Mouse (Mus musculus) layer of hippocampus, postnatal 10 days (tissue): Measurements from ENCODE around the gene Tas2r124. TPM values are rescaled to one million over a fixed set of nuclear protein-coding genes. Genes with fewer than 3 reads are reported as not detected.

ENCODE experiments used
- DNase-seq, 2 experiments: peaks; one replicate each; pipeline ENCODE4 v3.0.0; 2021; ENCODE audit warnings: low spot score in 2 of 2
- long read RNA-seq: library from polyadenylated mRNA; stranded (forward); transcript quantifications from one replicate; pipeline ENCODE4 v2.0.0, GENCODE M21; 2023
- total RNA-seq, 2 experiments: library from RNA; stranded (reverse); gene quantifications; 2 replicates each; pipeline ENCODE4 v1.2.3; 2021

Gene Tas2r124
- total RNA-seq, result not detected
- long read RNA-seq, result 0 reads

DNA sequence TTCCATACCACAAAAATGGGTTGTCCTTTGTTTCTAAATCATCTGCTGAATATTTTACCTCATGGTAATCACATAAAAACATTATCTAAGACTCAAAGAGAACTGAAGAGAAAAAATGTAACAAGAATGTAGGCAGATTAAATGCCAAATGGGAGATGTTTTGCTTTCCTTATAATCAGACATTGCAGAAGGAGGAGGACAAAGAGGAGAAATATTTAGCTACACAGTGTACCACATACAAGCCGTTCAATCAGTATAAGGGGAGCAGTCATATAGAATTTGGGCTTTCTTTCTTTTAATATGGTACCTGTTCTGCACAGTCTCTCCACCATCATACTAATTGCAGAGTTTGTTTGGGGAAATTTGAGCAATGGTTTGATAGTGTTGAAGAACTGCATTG lies at the start of gene Tas2r124:
TSS of gene Tas2r124 (plus strand) at position 301 of the 400 bp plus-strand sequence.
- no peak for DNase-seq

DNA sequence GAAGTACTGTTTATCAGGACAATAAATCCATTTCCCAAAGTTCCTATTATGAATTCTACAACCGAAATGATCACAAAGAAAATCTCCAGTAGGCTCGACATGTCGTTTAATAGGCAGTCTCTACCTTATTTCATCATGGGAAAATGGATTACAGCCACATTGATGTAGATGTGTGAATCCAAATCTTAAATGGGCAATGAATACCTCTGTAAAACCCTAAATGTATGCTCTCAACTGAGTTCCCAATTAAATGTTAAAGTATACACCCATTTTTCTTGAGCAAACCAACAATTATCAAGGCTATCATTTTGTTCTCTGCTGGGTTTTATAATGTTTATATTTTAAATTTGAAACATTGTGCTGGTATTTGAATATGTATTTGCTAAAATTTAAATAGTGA lies 42.7 kb upstream of the Tas2r124 start, which contains the start of gene Tas2r122:
TSS of gene Tas2r122 (minus strand) at position 101 of the 400 bp plus-strand sequence.
- DNase-seq, result no peak

DNA sequence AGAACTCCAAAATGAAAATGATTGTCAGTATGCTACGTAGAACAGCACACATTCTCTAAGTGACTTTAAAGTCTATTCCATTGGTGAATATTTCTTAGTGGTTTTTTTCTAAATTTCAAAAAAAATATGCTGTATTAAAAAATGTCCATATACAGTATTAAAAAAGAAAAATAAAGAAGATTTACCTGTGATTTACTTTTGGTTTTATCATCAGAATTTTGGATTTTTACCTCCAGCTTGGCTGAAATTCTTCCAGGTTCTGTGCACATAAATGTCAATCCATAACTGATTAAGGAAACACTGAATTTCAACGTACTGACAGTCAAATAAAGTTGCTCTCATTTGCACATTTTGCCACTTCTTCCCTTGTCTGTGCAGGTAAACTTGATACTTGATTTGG lies 16.6 kb upstream of the Tas2r124 start, which contains the start of gene Tas2r115:
TSS of gene Tas2r115 (minus strand) at position 101 of the 400 bp plus-strand sequence.
- DNase-seq, result no peak

DNA sequence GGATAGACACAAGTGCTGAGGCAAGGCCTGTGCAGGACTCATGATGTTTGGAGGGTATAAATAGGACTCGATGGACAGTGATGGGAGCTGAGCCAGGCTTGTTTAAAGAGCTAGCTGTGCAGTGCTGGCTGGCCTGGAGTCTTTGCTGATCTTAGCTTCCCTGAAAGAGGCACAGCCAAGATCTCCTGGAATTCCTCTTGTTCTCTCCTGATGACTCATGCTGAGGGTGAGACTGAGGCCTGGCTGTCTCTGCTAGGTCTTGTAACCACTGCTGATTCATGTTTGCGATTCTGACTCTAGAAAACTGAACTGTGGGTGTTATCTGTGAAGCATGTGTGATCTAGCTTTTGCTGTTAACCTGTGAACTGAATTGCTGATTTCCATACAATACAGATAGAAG lies 4.3 kb upstream of the Tas2r124 start:
- no peak for DNase-seq

DNA sequence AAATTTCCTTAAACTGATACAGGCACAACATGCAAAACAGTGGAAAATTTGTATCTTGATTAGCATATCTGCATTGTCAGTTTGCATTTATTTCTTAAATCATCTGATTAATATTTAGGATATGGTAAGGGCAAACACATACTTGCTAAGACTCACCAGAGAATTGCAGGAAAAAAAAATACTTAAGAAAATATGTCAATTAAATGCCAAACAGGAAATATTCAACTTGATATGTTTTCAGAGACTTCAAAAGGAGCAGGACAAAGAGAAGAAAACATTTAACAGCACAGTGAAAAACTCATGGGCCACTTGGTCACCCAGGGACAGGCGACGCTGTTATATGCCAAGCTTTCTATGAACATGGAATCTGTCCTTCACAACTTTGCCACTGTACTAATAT lies 7.3 kb downstream of the Tas2r124 start, which contains the start of gene Tas2r102:
TSS of gene Tas2r102 (plus strand) at position 301 of the 400 bp plus-strand sequence.
- DNase-seq, result no peak

DNA sequence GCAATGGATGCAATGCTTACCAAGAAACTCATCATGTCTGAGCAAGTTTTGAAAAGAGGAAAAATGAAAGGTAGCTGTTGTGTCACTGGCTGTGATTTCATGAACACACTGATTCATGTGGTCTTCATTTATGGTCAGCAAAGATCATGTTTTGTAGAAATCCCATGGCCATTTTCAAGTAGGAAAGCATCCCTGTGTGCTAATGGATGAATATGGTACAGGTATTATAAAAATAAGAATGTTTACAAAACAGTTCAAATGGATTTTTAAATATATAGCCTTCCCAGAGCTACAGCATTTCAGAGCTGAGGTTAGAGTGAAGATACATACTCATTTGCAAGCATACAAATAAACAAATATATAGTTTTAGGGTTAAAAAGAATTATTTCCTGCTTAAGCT lies 23.5 kb downstream of the Tas2r124 start, which contains the start of gene Tas2r136:
TSS of gene Tas2r136 (minus strand) at position 101 of the 400 bp plus-strand sequence.
- no peak for DNase-seq

DNA sequence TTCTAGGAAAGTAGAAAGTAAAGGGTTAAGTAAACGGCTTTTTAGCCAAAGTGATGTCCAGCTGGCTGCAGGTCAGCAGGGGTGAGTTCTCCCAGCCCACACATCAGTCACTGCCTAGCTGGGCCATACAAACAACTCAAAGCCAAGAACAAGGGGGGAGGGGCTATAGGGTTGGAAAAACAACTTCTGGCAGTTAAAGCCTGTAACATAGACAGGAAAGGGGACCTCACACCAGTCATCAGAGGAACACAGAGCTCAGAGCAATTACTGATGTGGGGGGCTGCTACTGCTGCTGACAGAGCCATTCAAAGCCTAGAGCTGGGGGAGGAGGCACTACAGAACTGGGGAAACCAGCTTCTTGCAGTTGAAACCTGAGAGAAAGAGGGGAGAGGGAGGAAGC lies 40.9 kb downstream of the Tas2r124 start:
- DNase-seq, result no peak

DNA sequence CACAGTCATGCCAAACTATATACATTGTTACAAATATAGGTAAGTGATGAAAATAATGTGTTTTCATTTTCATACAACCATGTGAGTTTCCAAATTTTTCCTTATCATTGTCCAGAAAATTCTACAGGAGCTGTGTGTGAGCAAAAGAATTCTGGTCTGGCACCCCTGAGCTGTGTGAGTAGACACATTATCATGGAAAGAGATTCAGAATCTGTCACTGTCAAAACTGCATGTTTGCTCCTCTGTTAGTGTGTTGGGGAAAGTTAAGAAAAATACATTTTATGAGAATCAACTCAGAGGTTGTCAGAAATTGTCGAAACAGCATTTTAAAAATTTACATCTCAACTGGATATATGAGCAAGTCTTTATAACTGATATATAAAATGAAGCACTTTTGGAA lies 48.0 kb downstream of the Tas2r124 start, which contains the start of gene Tas2r117:
TSS of gene Tas2r117 (plus strand) at position 301 of the 400 bp plus-strand sequence.
- no peak for DNase-seq

Other genes with a start within 250 kb of the Tas2r124 start
- not detected for gene Prh1, start 184.9 kb upstream of the Tas2r124 start, total RNA-seq
- not detected for gene Prp2, start 158.8 kb upstream of the Tas2r124 start, total RNA-seq
- gene A630073D07Rik, start 103.2 kb upstream of the Tas2r124 start, total RNA-seq, result not detected
- gene Tas2r120, start 97.8 kb upstream of the Tas2r124 start, total RNA-seq, result not detected
- not detected for gene Tas2r121, start 53.7 kb upstream of the Tas2r124 start, total RNA-seq
- not detected for gene Tas2r122, start 42.8 kb upstream of the Tas2r124 start, total RNA-seq
- not detected for gene Tas2r115, start 16.7 kb upstream of the Tas2r124 start, total RNA-seq
- not detected for gene Tas2r102, start 7.4 kb downstream of the Tas2r124 start, total RNA-seq
- not detected for gene Tas2r136, start 23.4 kb downstream of the Tas2r124 start, total RNA-seq
- not detected for gene Tas2r117, start 48.1 kb downstream of the Tas2r124 start, total RNA-seq
- not detected for gene Tas2r123, start 92.4 kb downstream of the Tas2r124 start, total RNA-seq
- not detected for gene Tas2r116, start 100.7 kb downstream of the Tas2r124 start, total RNA-seq
- not detected for gene Tas2r110, start 113.3 kb downstream of the Tas2r124 start, total RNA-seq
- gene Tas2r113, start 138.3 kb downstream of the Tas2r124 start, total RNA-seq, result not detected
- gene Tas2r125, start 154.9 kb downstream of the Tas2r124 start, total RNA-seq, result not detected
- not detected for gene Tas2r129, start 196.4 kb downstream of the Tas2r124 start, total RNA-seq
- not detected for gene Tas2r131, start 203.2 kb downstream of the Tas2r124 start, total RNA-seq
- gene Tas2r109, start 226.2 kb downstream of the Tas2r124 start, total RNA-seq, result not detected